Mouse (Mus musculus) thymus, postnatal 10 days (tissue): ENCODE data around the gene Sox6.

ENCODE experiments used
- DNase-seq, 2 experiments: peaks; one replicate each; pipeline ENCODE4 v3.0.0; 2021; ENCODE audit warnings: low spot score in 2 of 2

Sox6 gene

DNA sequence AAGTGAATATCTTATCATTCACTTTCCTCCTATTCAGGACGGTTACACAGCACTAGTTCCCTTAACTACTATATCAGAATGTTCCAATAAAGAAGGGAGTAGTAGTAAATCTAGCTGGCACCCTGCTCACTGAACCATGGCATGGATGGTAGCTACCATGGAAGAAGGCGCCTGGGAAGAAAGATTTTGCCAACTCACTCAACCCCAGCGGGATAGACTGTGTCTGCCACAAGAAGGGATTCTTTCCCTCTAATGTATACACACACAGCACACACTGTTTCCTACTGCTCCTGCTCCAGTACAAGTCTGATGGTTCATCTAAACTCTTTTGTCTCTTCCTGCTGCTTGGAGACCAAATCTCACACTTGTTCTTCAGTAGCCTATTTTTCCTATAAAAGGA, 147.1 kb downstream of the Sox6 start:
- no peak for DNase-seq

DNA sequence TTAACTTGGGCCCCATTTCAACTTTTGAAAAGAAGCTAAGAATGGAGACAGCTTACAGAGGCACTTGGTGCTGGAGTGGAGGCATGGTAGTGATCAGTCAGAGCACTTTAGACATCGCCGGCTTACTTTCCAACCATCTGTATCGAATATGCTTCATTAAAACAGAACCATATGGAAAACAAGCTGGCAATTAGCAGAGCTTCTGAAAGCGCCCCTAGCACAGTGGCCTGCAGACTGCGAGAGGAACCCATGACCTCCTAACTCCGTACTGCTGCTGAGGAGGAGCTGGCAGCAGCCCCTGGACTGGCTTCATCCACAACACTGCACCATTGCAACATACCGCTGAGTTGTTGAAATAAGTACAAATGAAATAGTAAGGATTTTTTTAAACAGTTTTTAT, 148.7 kb downstream of the Sox6 start:
- no peak for DNase-seq

DNA sequence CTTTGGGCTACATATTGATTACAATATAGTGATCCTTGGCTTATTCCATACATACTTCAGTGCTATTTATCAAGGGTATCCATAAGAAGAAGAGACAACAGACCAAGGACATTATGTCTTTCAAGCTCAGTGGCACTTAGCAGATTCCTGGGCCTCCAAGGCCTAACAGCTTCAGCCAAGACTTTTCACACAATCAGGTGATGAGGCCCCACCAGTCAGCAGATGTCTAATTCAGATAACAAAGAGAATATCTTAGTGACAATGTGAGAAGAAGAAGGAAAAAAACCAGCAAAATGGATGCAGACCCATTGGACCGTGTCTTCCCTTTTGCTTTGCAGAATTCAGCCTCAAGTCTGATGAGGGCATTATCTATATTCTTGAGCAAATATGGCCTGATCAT, 150.0 kb downstream of the Sox6 start:
- DNase-seq, result no peak

DNA sequence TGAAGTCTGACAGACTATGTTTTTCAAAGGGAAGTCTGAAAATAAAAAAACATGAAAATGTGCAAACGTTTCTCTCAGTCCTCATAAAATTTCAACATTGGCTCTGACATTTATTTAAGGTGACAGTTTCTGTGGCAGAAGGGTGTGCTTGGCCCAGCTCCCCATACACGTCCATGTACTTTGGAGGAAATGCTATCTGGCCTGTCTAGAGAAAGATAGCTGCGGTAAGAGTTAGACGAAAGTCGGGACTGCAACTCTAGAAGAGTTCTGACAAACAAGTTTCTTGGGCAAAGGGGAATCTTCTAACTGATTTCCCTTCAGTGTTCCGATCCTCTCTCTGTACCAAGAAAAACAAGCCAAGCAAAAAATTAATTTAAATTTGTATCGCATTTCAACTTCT, 150.5 kb downstream of the Sox6 start:
- DNase-seq, result no peak

DNA sequence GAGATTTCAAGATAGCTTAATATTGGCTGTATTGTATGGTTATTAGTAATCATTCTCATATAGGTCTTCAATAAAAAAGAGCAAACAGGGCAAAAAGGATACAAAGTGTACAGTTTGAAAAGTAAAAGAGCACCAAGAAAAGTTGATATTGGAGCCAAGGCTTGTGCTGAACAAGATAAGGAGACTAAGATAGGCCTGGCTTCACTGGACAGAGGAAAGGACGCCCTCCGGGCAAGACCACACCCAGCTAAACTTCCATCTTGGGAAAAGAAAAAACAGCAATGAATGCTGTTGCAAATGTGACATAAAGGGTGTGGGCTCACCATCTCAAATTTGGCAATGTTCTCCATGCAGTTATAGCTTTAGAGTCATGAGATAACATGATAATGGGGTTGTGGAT, 165.7 kb downstream of the Sox6 start:
- DNase-seq, result no peak

DNA sequence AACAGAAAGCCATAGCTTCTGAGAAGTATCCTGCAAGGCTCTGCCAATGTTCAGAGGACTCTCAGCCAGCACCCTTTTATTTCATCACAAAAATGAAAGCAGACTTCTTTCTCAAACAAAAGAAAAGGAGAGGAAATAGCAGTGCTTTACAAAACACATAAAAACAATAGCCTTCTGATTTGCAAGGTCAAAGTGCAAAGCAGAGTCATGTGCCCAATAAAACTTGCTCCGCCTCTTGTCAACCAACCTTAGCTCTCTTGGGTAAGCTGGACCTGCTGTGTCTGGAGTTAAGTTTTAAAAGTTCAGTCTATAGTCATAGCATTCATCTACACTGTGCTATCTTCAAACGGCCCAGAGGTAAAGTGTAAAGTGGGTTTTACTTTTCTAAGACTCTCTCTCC, 170.1 kb downstream of the Sox6 start:
- DNase-seq, result no peak

DNA sequence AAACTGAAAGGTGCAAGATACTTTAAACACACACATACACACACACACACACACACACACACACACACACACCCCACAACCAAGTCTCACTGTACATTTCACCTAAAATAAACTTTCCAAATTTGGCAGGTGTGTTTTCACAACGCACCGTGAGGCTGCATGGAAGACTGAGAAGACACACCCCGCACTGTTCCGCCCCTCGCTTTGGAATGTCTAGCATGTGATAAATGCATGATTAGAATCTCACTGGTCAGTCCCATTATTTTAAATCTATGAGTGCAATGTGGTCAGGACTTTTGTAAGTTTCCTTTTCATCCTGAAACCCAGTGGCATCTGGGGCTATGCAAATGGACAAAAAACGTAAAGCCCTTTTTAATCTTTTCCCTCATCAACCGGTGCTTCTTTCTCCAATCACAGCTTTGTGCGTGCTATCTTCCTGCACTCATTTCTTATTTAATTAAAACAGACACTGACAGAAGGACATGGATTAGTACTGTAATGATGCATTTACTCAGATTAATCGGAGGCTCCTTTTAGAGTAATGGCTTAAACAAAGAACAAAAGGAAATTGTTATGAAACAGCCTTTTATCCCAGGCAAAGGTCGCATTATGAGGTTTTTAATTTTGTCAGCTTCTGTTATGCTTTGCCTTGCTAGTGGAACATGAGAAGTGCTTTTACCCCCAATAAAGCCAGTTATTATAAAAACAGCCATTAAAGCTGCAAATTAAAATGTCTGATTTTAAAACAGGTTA, 170.9 kb downstream of the Sox6 start:
- no peak for DNase-seq

DNA sequence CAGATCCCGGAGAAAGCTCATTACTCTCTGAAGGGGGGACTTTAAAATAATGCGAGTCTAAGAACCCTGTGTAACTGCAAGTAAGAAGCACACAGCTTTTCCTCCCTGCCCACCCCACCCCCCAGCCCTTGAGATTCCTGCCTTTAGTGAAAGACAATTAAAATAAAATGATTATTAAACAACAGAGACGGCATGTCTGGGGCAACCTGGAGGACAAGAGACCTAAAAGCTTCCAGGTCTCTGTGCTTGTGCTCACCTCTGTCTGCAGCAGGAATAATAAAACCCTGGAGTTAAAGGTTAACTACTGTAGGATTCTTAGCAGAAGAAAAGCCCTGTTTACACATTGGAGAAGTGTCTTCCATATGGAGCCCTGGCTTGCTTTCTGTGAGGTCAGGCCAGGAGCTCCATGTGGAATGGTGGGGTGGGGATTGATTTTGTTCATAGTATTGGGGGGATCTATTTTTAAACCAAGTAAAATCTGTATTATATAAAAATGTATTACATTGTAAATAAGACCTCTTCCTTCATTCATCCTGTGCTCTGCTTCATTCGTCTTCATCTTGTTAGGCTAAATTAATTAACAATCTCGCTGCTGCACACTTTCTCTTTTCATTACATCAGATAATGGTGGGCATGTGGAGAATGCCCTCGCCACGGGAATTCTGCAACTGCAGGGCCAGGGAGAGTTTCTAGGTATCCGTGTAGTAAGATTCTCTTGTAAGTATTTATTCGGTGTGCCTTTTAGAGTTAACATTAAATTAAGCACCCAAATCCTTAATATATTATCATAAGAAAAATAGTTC, 171.7 kb downstream of the Sox6 start:
- no peak for DNase-seq

DNA sequence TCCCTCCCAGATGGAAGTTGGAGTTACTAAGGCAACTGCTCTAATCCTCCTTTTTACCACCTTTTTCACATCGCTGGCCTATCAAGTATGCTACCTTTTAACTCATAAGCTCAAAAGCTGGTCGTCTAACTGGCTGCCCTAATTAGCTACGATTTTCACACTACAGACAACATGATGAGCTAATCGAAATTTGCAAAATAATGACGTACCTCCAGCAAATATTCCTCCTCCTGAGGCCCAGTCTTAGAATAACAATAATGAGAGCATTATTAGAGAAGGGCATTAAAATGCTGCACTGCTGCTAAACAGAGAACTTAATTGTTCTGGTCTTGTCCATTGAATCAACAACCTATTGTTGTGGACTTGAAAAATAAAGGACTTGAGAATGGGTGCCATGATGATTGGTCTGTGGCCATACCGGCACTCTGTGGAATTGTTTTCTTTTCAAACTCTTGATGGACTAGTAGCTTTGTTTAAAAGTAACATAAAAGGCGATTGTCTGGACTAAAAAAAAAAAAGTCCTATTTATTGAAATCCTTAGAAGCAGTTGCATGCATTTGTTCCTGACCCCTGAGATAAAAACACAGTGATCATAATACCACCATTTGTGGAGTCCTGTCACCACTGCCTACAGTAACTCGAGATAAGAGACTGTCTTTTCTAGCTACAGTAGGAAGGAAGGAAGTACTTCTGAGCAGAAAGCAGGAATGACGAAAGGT, 172.5 kb downstream of the Sox6 start:
- DNase-seq, result no peak

DNA sequence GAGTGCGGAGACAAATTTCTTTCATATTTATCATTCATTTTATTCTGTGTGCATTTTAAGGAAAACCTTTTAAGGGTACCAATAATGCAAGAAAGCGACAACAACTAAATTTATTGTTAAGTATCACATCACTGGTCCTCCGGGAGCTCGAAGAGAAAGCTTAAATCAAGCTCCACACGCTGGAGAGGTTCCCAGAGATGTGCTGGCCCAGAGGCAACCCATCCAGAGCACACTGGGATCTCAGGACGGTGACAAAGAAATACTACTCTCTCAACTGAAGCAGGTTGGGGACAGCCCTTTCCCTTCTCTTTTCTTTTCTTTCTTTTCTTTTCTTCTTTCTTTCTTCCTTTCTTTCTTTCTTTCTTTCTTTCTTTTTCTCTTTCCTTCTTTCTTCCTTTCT, 173.4 kb downstream of the Sox6 start:
- no peak for DNase-seq

DNA sequence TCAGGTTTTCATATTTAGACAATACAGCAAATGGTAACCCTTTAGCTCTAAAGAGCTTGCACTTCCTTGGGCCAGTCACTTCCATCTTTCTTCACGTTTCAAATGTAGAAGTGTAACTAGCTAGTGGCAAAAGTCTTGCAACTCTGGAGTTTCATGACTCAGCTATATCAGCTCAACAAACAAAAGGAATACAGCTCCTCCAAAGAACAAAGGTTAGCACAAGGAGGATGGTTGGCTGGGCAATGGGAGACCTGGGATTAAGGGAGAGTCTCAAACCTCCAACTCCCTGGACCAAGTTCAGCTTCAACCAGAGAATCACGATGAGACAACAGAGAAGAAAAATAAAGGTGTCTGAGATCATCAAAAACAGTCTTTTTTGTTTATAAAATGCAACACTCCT, 174.2 kb downstream of the Sox6 start:
- DNase-seq, result no peak

DNA sequence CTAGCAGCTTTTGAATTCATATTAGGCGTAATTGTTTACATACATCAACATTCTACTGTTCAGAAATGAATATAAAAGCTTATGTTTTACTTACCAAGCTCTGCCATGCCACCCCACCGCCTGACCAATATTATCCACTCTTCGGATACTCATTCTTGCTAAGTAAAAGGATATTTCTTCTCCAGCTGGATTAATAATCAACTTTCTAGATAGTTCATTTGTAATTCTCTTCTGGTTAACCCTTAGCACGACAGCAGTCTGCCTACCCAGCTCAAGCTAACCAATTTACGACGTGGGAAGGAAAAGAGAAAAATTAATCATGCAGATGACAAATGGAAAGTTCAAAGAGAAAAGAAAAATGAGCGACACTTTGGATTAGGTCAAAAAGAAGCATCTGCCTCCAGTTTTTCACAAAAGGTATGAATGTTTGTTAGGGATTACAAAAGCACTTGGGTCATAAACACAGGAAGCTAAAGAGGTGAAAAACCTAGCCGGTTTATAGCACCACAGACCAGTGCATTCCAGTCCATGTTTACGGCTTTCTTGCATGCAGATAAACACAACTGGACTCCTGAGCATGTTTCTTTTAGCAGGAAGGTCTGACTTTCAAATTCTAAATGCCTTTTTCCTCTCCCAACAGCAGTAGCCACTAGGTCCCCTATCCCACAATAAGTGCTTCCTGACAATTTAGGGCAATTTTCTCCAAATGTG, 178.8 kb downstream of the Sox6 start:
- no peak for DNase-seq

DNA sequence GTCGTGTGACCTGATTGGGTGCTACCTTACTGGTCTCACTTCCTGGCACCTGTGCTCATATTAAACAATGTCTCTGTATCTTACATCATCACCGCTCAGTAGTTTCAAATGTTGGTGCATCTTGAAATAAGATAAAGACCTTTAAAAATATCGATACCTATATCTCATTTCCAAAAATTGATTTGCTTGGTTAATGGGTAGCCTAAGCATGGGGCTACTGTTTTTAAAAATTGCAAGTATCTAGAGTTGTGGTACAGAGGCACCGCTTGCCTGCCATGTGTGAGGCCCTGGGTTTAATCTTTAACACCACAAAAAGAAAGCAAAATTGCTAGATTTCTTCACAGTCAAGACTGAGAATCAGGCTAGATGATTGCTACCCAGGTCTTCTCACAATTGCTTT, 187.5 kb downstream of the Sox6 start:
- no peak for DNase-seq

DNA sequence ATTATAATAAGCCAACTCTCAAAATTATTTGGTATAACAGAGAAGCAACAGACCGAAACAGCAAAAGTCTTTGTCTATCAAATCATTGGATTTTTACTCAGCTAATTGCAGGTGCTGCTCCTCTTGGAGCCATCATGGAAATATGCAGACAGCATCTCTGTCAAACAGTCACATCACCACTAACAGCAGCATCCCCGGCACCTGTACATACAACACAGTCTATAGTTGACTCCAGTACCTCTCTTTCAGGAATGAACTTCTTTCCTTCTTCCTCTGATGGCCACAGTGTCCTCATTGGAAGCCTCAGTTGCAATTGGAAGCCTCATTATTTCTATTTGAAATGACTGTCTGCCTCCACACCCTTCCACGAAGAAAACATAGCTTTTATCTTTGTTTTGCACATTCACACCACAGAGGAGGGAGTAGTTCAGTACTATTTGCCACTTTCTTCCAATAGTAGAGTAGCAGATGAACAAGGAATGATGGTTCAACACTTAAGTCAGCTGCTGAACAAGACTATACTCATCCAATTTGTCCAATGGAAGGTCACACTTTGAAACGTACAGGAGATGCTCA, 192.7 kb downstream of the Sox6 start:
- DNase-seq, result no peak

DNA sequence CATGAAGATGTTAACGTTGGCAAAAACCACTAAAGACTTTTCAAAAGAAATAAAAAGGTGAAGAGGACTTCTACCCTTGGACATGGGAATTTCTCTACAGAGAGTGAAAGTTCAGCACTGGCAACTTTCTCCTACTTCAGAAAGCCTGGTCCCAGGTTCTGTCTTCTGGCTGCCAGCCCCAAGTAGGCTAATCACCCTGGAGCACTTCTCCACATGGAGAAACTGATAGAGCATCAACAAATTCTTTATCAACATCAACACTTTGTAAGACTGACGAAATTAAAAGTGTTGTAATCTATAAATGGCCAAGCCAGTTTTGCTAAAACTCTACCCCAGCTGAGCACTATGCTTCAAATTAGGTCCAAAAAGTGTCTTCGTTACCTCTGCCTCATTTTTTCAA, 193.7 kb downstream of the Sox6 start:
- DNase-seq, result no peak

DNA sequence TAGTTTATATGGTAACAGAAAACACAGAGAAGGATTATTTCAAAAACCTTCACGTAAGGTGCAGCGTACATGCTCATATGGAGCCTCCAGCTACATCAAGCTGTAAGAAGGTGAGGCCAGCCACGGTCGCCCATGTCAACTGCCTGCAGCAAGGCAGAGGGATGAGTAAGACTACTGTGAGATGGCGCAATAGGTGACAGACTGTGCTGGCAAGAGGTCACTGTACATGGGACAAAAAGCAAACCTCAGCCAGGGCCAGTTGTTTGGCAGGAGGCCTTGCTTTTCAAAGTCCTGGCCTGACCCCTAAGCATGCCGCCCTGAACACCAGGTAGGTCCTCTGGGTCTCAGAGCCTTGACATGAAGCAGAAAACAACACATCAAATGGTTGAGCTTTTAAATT, 194.2 kb downstream of the Sox6 start:
- no peak for DNase-seq

DNA sequence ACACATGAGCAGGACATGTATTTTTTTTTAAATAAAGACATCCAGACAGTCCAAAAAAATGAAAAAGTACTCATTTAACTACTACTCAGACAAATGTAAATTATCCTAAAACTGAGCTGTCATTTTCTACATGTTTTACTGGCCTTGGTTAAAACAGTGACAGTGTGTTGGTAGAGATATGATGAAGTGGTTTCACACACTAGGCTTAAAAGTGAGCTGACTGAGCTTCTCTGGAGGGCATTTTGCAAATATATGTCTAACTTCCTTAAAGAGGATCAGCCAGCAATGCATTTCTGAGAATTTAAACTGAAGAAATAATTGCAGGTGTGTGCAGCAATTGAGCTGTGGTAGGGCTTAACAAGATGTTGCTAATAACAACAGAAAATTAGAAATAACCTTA, 196.3 kb downstream of the Sox6 start:
- no peak for DNase-seq

DNA sequence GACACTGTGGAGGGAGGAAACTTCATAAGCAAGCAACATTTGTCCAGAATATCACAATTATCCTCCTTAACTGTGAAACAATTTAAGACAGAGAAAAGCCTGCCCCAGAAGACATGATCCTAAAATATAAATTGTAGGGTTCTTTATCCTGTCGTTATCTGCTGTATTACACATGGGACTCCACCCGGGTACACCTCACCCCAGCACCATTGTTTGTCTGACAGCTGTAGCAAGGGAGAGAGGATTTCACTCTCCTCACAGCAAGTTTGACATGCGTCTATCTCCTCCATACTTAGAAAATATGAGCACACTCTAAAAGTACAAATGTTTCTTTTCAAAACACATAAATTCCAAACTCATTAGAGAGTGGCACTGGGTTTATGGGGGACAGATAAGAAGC, 198.0 kb downstream of the Sox6 start:
- no peak for DNase-seq

DNA sequence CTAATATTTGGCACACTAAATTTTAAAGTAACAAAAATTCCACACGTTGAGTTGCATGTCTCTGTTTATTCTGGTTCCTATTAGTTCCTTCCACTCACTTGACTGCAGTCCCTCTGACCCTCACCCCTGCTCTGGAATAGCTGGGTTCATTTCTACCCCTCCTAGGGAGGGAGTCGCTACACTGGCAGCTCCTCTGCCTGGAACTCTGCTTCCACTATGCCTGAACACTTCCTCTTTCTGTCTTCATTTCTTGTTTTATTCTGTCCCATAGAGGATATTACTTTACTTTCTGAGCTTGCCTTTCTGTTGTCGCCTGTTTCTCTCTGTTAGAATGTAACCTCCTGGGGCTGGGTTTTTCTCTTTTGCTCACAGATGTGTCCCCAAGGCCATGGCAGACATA, 203.6 kb downstream of the Sox6 start:
- DNase-seq, result no peak

DNA sequence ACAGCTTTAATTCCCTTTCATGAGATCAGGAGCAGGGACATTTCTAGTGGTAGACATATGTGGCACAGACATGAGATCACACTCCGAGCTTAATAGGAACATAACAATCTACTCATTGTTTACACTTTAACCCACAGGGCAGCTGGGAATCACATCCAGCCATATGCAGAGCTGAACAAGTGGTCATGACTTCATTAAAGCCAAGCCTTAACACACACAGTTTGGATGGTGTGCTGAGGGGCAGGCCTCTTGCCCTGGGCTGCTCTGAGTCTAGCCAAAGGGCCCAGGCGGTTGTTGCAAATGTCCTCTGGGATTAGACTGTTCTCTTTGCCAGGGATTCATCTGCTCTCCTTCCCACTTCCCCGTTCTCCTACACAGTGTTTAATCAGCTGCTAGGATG, 204.9 kb downstream of the Sox6 start:
- no peak for DNase-seq

DNA sequence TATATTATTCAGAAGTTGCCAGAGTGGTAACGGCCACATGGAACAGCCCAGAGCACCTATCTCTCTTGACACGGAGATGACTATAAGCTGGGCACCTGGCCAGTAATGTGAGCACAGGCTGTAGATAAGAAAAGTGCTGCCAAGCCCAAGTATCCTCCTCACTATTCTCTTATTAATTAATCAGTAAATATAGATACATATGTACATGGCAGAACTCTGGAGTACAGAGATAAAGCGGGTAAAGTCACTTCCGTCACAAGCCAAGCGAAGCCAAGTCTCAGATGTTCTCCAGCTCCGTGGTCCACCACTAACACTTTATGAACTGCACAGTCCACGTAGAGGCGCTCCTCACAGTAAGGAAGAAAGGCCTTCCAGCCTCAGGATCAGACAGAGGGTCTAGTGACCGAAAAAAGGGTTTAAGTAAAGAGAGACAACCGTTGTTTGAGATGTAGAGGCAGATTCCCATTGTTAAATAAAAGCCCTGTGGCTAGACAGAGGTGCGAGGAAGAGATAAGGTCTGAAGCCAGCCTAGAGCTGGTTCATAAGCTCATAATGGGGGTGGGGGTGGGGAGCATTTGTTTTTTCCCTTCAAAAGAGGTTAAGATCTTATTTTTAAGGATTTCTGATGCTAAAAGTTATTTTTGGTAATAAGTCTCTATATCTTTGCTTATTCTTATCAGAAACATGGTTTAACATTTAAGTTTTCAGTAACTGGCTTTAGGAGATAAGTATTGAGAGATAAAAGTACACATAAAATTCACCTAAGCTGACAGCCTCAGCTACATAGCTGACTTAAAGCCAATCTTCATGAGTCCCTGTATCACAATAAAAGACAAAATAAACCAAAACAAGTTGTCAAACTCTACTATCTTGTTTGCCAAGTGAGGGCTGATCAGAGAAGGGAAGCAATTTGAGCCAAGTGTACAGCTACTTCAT, 207.4 kb downstream of the Sox6 start:
- no peak for DNase-seq
